Mouse (Mus musculus) ovary, postnatal 10 days (tissue): ENCODE measurements around the gene Trpm2.
"Not testable (repeated sequence)": the region's sequence is repeated elsewhere in the genome, so short reads cannot be mapped to it uniquely, and the experiment has no call there.

Experiments
- DNase-seq: peaks from one replicate; pipeline ENCODE4 v3.0.0; 2022; ENCODE audit warnings: low spot score

Gene Trpm2

DNA sequence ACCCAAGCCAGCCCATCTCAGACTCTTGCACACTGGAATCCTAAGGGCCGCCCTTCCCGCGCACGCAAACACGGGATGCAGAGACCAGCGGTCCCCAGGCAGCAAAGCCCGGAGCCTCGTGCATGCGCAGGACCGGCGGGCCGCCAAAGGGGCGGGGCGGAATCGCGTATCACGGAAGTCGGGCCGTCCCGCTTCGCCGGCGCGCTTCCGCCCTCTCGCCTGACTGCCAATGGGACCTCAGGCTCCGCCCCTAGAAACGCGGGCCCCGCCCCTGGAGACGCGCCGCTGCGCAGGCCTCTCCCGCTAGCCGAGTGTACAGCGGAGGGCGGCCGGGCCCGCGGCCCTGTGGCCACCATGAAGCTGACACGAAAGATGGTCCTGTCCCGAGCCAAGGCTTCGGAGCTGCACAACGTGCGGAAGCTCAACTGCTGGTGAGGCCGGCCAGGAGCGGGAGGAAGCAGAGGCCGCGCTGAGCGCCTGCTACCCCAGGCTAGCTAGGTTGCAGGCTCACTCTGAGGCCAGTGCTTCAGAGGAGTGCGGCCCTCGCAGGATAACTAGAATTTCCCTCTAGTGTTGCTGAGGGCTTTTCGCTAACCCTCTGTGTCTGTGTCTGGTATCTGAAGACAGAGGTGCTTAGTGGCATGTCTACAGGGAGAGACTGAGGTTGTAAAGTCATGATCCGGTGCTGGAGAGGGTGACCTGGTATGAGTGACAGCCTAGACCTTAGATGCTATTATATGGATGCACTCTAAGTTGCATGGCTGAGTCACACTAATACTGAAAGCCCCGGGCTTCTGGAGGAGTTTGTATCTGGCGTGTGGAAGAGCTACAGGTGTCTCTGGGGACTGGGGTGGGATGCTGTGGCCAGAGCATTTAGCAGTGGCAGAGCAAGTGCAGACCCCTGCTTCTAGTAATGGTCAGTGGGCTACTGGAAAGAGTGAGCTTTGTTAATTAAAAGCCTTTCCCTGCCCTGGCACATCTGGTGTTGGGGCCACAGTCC lies 8.3 kb upstream of the Trpm2 start, which contains the start of gene 1810043G02Rik:
Gene 1810043G02Rik (plus strand): TSS at position 174 of the 1,000 bp plus-strand sequence.
- peak; percentile 99 for DNase-seq

DNA sequence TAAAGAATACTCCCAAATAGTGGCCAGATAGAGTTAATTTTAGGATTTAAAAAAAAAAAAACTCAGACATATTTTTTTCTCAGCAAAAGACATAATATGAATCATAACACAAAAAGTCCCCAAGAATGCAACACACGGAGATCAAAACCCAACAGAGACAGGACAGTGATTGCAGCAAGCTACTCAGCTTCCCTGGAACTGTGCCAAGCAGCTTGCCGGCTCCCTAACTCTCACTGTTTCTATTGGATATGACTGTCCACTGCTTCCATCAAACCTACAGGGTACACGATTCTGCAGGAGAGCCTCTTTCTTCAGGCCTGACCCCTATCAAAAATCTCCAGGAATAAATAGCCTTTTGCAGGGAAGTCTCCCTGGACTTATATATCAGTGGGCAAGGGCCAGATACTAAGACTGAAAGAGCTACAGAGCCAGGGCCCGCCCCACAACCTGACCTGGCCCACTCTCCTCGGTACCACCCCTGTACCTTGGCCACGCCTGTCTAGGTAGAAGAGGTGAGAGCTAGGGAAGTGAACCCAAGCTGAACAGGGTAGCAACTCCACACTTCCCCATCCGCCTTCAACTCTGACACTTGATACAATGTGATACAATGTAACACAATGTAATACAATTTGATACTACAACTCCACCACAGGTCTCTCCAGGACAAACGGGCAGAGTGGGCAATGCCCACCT lies 6.2 kb upstream of the Trpm2 start:
- DNase-seq: no peak

DNA sequence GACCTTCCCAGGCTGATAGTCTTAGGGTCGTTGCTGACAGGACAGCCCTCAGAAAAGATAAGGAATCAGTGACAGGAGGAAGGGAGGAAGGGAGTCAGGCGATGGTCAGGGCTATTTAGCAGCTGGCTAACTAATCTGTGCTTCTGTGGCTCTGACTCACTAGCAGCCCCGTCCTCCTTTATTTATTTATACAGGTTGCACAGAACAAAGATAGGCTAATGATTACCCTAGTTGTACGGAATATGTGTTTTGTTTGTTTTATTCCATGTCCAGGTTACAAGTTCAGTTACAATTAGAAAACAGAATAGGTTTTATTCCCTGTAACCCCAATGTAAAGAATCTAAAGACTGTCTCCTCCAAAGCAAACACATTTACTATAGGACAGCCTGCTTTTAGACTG lies 5.3 kb upstream of the Trpm2 start:
- no peak for DNase-seq

DNA sequence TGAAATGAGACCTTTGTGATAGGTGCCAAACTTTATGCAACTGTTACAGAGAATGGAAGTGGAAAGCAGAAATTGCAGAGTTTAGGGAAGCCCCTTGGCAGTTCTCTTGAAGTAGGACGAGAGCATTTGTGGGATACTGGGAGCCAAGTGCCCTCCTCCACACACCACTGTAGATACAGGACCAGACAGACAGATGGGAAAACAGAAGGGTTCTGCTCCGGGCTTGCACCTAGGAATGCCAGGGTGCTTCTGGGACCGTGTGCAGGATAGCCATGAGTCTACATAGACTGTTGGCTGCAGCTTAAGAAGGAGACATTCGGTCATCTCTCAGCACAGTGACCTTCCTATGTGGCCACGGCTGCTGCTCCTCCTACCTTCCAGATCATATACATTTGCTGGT lies 4.4 kb upstream of the Trpm2 start:
- DNase-seq: no peak

DNA sequence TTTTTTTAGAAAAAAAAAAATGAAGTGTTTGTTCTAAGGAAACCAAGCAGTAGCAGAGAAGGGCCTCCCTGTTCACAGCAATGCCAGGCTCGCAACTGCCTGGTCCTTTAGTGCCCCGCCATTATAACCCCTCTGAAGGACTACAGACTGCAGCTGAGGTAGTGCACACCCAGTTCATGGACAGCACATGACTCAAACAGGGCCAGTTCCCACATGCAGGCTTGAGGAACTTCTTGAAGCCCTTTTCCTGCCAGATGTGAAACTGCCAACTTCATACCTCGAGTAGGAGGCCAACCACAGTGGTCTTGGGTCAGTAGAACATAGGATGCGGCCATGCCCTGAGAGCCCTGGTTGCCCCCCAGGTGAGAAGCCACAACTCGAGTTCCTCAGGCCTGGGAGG lies 4.0 kb upstream of the Trpm2 start:
- no peak for DNase-seq

DNA sequence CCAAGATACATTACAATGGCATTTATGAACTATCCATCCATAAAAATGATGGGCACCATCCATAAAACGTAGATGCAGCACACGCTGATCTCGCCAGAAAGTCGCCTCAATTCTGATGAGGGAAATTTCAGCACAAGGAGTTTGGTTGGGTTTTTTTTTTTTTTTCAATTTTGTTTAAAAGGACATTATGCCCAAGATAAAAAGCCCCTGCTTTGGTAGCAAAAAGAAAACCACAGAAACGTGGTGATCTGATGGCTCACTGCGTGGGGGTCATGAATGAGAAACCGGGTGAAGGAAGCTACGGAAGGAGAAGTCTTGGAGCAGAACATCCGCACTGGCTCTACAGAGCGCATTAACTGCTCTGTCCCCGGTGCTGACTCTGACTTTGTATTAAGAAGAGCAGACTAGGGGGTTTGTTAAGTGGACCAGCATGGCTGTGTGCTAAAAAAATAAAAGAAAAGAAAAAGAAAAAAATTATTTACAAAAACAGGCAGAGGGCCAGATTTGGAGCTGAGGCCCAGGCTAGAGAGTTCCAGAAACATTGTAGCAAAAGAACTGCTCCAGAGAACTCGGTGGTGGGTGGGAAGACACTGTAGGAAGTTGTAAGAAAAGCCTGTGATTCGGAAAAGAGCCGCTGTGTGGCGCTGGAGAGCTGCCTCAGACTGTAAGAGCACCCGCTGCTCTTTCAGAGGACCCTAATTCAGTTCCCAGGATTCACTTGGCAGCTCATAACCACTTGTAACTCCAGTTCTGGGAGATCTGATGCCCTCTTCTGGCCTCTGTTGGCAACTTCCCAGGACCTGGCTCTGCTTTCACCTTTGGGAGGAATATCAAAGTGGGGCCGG lies 1.6 kb upstream of the Trpm2 start:
- DNase-seq: no peak

DNA sequence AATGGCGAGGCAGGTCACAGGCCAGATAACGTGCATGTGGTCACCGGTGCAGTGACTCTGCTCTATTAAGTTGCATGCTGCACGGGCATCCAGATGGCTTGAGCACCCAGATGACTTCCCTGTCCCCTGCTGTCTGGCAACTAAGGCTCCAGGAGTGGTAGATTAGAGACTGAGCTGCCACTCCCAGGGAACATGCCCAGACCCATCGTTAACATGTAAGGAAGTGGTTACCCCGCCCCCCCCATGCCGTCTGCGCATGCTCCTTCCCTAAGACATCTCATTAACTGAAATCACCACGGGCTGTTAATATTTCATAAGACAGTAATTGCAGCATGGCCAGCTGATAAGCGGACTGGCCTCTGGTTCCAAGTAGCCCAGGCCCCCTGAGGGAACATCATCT lies 828 bp upstream of the Trpm2 start:
- no peak for DNase-seq

DNA sequence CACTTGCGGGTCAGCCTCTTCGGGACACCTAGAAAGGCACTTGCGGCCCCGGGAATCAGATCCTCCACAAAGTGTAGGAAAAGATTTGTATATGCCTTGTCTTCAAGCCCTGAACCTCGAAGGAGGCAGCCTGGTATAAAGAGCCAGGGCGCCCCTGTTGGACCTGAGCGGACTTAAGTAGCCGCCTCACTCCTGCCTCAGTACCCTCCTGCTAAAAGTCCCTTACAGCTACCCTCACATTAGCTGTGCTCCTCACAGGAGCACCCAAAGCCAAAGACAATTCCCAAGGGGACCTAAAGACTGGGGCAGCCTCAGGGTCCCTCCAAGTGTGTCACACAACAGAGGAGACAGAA lies 414 bp downstream of the Trpm2 start:
- DNase-seq: no peak

DNA sequence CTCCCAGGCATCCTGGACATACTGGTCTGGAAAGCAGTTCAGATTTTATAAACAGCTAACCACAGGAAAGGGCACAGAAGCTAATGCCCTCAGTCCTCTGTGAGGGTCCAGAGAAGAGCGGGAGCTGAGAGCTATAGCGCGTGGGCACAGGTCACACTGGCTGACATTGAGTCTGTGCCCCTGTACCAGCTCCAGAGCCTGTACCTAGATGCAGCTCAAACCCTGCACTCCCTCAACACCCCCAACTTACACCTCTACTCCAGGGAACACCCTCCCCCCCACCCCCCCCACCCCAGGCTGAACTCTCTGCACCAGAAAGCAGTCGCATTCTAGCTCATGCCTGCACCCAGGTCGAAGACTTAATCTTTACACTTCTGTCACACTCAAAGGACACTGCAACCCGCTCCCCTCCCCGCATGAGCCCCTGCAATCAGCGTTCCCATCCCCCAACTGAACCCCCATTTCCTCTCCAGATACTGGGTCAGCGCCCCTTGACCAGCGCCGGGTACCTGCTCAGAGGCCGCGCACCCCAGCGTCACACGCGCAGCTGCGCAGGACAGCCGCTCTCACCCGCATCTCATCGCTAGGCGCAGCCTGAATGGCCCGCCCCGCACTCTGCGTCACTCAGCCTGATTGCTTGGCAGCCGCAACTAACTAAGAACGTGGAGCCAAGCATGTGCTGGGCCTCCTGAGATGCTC lies 940 bp downstream of the Trpm2 start:
- DNase-seq: no peak

DNA sequence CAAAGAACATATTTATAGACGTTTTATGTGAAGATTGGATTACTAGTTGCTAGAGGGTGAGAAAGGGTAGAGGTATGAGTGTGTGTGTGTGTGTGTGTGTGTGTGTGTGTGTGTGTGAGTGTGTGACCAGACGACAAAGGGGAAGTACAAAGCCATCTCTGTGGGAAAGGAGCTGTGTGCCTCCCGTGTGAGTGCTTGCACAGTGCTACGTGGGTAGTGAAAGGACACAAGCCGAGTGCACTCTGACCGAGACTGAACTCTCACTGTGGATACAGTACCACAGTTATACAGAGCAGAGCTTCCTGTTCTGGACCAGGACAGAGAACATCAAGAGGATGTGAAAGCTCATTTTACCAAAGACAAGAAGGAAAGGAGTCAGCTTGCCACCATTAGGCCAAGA lies 6.4 kb downstream of the Trpm2 start:
- DNase-seq: no peak

DNA sequence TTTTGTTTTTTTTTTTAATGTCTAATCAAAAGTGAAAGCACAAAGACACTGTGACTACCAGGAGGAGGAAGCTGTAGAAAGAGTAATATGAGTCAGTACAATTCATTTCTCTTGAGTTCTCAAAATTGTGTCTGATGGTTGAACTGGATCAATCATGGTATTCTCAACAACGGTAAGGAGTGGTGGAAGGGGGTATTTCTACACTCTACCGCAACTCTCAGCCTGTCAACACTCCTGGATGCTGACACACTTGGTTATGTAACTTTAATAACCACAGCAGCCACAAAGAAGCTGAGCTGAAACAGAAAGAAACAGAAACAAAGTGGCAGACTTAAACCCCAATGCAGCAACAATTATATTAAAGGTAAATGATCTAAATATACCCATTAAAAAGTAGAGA lies 7.6 kb downstream of the Trpm2 start:
- DNase-seq: no peak

DNA sequence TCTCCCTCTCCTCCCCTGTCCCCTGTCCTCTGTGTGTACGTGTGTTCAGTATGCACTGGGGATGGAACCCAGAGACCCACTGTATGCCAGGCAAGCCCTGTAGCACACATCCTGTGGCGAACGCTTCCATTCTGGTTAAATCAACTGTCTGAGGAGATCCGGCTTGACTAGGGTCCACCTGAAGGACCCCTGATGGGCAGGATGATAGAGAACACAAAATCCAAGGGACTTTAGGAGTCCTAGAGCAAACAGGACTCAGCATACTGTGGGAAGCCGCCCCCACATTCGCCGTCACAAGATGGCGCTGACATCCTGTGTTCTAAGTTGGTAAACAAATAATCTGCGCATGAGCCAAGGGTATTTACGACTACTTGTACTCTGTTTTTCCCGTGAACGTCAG lies 19.9 kb downstream of the Trpm2 start:
- DNase-seq: not testable (repeated sequence)

DNA sequence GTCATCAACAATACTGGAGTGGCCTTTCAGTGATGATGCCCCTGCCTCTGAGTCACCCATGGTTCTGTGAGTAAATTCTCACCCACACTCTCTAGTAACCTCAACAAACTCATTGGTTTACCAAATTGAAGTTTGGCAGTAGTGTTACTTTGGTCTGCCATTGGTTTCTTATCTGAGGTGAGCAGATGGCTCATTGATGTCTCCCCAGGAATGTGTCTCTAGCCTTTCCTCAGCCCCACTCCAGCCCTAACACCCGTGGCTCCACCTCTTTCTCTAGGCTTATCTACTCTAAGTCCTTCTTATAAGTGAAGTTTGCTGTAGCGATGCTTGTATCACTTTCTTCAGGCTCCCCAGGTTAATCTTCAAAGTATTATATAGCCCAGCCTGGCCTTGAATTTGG lies 30.7 kb downstream of the Trpm2 start:
- DNase-seq: no peak

DNA sequence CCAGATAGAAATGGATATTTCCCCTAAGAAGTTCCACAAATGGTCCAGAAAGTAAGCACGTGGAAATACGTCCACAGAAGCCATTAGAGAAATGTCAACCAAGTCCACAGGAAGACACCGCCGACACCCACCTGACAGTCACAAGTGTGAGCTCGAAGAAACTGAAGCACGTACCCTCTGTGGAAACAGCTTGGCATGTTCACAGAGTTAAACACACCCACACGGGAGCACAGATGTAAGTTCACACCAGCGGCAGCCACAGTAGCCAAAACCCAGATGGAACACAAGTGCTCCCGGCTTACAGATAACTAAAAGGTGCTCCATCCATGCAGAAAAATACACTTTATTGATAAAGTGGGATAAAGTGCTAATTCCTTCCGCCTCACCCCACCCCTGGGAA lies 43.0 kb downstream of the Trpm2 start:
- no peak for DNase-seq

DNA sequence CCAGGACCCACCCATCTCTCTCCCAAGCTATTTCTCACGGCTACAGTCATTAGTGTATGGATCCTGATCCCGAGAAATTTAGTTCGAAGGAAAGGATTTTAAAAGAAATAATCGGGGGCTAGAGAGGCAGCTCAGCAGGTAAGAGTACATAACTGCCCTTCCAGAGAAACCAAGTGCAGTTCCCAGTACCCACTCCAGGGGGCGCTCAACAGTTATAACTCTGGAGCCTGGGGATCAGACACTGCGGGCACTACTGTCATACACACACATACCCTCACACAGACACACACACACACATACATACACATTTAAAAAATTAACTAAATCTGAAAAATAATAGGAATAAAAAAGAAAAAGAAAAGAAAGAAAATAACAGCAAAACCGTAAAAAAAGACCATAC lies 44.2 kb downstream of the Trpm2 start:
- no peak for DNase-seq

DNA sequence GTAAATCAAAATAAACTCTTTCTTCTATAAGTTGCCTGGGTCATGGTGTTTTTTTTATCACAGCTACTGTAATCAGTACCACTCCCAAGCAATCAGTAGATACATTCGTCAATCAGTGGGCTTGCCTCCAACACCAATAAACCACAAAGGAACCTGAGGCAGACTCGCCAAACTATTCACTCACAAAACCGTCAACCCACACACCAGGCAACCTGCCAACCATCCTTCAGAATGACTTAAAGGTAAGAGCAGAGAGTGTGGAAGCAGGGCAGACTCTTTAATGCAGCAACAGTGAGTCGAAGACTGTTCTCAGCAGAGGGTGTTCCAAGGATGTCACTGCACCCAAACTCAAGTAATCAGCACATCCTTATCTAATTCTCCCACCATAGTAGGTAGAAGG lies 47.7 kb downstream of the Trpm2 start:
- no peak for DNase-seq

DNA sequence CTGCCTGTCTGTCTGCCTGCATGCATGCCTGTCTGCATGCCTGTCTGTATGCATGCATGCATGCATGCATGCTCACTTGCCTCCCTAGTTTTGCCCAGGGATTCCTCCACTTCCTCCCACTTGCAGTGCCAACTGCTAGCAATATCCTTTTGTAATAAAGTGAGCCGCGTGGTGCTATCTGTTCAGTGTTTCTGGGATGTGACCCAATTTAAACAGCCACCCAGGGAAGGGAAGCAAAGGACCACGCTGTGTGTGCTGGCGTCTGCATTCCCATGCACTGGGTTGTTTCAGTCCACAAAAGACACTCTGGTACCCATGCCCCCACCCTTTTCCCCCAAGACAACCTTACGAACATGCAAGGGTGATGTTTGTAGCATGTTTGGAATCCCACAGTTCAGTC lies 49.4 kb downstream of the Trpm2 start:
- no peak for DNase-seq

DNA sequence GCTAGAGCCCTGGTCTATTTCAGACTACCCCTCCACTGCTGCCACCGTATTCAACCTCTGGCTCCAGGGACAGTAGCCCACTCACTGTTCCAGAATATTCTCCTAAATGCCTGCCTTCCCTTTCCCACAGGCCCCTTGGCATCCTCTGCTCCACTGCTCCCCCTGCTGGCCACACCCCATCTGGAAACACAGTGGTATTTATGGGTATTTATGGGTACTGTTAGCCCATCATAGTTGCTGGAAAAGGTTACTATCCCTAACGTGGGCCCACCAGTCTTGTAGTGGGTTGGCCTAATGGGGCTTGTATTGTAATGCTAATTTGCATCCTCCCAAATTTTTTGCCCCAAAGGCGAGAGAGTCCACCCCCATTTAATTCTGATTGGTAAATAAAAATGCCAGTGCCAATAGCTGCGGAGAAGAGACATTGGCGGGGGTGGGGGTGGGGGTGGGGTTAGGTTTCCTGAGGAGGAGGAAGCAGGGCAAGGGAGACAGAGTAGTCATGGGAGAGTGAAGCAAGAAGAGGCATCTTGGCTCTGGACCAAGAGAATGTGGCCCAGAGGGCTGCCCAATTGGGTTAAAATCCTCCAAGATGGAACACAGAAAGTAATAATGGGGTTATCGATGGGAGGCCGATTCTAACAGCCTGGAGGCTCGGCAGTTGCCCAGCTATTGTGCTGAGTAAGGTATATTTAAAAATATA lies 53.6 kb downstream of the Trpm2 start:
- DNase-seq: no peak

DNA sequence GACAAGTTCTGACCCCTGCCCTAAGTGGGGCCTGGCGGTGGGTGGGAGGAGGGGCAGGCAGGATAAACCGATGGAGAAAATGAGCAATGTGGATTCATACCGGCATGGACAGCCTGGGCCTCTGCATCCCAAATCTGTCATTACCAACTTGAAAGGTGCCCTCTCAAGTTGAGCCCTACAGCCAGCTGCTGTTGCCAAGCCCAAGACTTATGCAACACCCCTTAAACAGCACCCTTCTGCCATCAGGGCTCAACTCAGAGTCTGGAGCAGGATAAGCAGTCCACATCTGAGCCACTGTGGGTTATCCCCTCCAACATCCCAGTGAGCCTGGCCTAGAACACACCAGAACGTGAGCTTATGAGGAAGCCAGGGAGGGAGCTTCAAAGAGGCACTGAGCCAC lies 57.1 kb downstream of the Trpm2 start:
- DNase-seq: no peak

DNA sequence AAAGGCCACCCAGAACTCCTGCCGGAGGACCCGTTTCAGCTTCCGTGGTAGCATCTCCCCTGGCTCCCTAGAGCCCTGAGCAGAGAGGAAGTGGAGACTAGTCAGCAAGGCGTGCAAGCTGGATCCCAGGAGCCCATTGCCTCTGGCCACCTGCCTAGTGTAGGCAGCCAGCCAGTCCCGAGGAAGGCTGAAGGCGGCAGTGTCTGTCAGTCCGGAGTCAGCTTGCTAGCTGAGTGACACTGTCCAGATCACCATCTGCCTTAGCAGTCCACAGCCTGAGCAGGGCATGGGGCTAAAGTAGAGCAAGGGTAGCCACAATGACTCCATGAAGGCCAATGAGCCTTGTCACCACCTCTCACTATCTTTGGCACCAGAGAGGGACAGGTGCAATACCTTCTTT lies 57.8 kb downstream of the Trpm2 start:
- no peak for DNase-seq
